Mouse (Mus musculus): ENCODE measurements around the gene Nhsl2.

GRCm38 (mm10) chrX:102073605-102074325, 224.6 kb downstream of the Nhsl2 start:
- no peak for TF ChIP-seq CTCF (IDR thresholded peaks at IDR 0.05; ENCODE audit: control insufficient read depth, insufficient read depth, insufficient replicate concordance, low read depth, low read length)
- TF ChIP-seq POLR2A (IDR thresholded peaks at IDR 0.05; ENCODE audit: control insufficient read depth, low read depth, low read length) = no peak
